Mouse (Mus musculus) liver, postnatal 0 days (tissue): ENCODE measurements around the gene Tctn1. TPM values are rescaled to one million over a fixed set of nuclear protein-coding genes. Genes with fewer than 3 reads are reported as not detected.

Source experiments
- ATAC-seq: fragments of 200-750 bp; cut with Nextera tagmentation; 2 replicates; pipeline ENCODE4 v1.8.0; 2017; ENCODE audit warnings: mild to moderate bottlenecking, moderate library complexity
- DNase-seq: peaks from one replicate; pipeline ENCODE4 v3.0.0-alpha.2; 2016
- H3K27ac ChIP-seq: fragments of 300-500 bp; sonication (generic); 2 replicates; pipeline ENCODE4 v1.5.1; 2014; ENCODE audit warnings: antibody characterized with exemption, moderate library complexity, mild to moderate bottlenecking, low read depth
- H3K27me3 ChIP-seq: fragments of 300-500 bp; sonication (generic); 2 replicates; pipeline ENCODE4 v1.6.1; 2014; ENCODE audit warnings: low read length, control low read depth, mixed read lengths; ENCODE audit not compliant: insufficient read depth
- H3K36me3 ChIP-seq: fragments of 300-500 bp; sonication (generic); replicated peaks from 2 replicates; pipeline ENCODE4 v1.6.1; 2014; ENCODE audit warnings: mild to moderate bottlenecking, control low read depth, low read length, moderate library complexity, mixed read lengths; ENCODE audit not compliant: insufficient read depth
- H3K4me1 ChIP-seq: fragments of 300-500 bp; sonication (generic); 2 replicates; pipeline ENCODE4 v1.6.1; 2014; ENCODE audit warnings: antibody characterized with exemption, mild to moderate bottlenecking, control low read depth; ENCODE audit not compliant: insufficient read depth
- H3K4me2 ChIP-seq: fragments of 300-500 bp; sonication (generic); 2 replicates; pipeline ENCODE4 v1.6.1; 2014; ENCODE audit warnings: low read depth, mild to moderate bottlenecking, low read length, moderate library complexity, mixed read lengths
- H3K4me3 ChIP-seq: fragments of 300-500 bp; sonication (generic); 2 replicates; pipeline ENCODE4 v1.5.1; 2014; ENCODE audit warnings: low read depth, low read length
- H3K9ac ChIP-seq: fragments of 300-500 bp; sonication (generic); replicated peaks from 2 replicates; pipeline ENCODE4 v1.6.1; 2014; ENCODE audit warnings: mild to moderate bottlenecking, moderate library complexity
- H3K9me3 ChIP-seq: fragments of 300-500 bp; sonication (generic); 2 replicates; pipeline ENCODE4 v1.6.1; 2016; ENCODE audit warnings: mild to moderate bottlenecking, control low read depth, low read length, mixed read lengths
- CTCF ChIP-seq: sonication (generic); IDR thresholded peaks from 2 replicates; pipeline ENCODE4 v1.5.1; 2016; ENCODE audit warnings: antibody characterized with exemption, low read depth
- EP300 ChIP-seq: IDR thresholded peaks from 2 replicates; pipeline ENCODE4 v1.6.1; 2016; ENCODE audit warnings: antibody characterized with exemption, low read depth, mild to moderate bottlenecking
- WGBS: fragments of 180-500 bp; shearing (Covaris S2); extraction: QIAGEN DNeasy Blood & Tissue Kit; methylation state at CpG from one replicate; pipeline ENCODE4 v1.1.7; 2014; ENCODE audit not compliant: insufficient replicate concordance; 5-methylcytosine and 5-hydroxymethylcytosine counted together
- polyA plus RNA-seq: library from polyadenylated mRNA; unstranded; fragments of >200 nt; fragmentation: Nextera tagmentation; extraction: Ambion mirVana; gene quantifications from 2 replicates; pipeline ENCODE4 v1.2.1, GENCODE M21; 2015

Tctn1 gene
- polyA plus RNA-seq, 1 experiment from 2014 or later = 1.2 TPM

- no peak for TF ChIP-seq EP300
- TF ChIP-seq CTCF = no peak
- Histone ChIP-seq H3K9ac (no peak overlapping the region), H3K27me3 (no peaks in the 10 kb centered on the region), H3K4me2 (no peak overlapping the region), H3K27ac (no peak overlapping the region), H3K36me3 (peaks cover 25% of the 10 kb centered on the region), H3K4me3 (no peak overlapping the region), H3K9me3 (no peaks in the 10 kb centered on the region), H3K4me1 (peaks cover 13% of the 10 kb centered on the region)
- no peak for ATAC-seq
- DNase-seq = no peak
- 55% methylated on average over 5 of the region's 5 CpGs for WGBS
Observed at GRCm38 (mm10) chr5:122237200-122237599, 27.1 kb downstream of the Tctn1 start.

- DNase-seq = no peak
- no peak for TF ChIP-seq EP300
- peak; percentile 16; the same call in 1 of the 2 replicates for TF ChIP-seq CTCF
- H3K27me3 ChIP-seq = no peaks in the 10 kb centered on the region
- H3K9ac ChIP-seq = no peak overlapping the region; the same call in 1 of the 2 replicates
- peaks cover 10% of the 10 kb centered on the region for H3K36me3 ChIP-seq
- ATAC-seq = no peak
- H3K9me3 ChIP-seq = no peaks in the 10 kb centered on the region
- H3K4me1 ChIP-seq = peaks cover 14% of the 10 kb centered on the region
- peak overlapping the region; percentile 73 for H3K27ac ChIP-seq
- WGBS = 29% methylated on average over 9 of the region's 9 CpGs
- H3K4me3 ChIP-seq = no peak overlapping the region
- H3K4me2 ChIP-seq = peak overlapping the region; percentile 13
Observed at GRCm38 (mm10) chr5:122235196-122235836, 28.9 kb downstream of the Tctn1 start.

- H3K9me3 ChIP-seq = no peaks in the 10 kb centered on the region
- peaks cover 14% of the 10 kb centered on the region for H3K4me1 ChIP-seq
- TF ChIP-seq CTCF (no peak), EP300 (no peak)
- DNase-seq (peak; percentile 45), ATAC-seq (peak; percentile 8; the same call in 1 of the 2 replicates)
- H3K4me2 ChIP-seq = peak overlapping the region; percentile 32
- peaks cover 9% of the 10 kb centered on the region; the same call in 1 of the 2 replicates for H3K36me3 ChIP-seq
- 30% methylated on average over 9 of the region's 9 CpGs for WGBS
- H3K27me3 ChIP-seq = no peaks in the 10 kb centered on the region
- H3K9ac ChIP-seq = no peak overlapping the region; the same call in 1 of the 2 replicates
- H3K4me3 ChIP-seq = no peak overlapping the region
- H3K27ac ChIP-seq = peak overlapping the region; percentile 73
Observed at GRCm38 (mm10) chr5:122234319-122235195, 29.7 kb downstream of the Tctn1 start.

DNA sequence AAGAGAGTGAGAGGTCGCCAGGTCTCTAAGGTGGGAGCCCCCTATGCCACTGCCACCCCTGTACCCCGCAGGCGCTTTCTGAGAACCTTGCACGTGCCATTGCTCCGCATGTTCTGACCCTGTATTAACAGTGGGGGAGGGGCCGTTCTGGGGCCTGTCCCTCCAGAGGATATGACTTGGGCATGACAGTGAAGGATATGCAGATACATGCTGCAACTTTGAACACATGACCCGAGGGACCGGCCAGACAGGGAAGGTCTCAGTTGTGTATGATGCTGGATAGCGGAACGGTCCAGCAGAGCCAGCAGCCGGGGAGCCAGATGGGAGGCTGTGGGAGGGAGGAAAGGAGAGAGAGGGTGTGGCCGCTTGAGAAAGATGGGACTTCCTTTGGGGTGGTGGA, 30.6 kb downstream of the Tctn1 start:
- Histone ChIP-seq H3K9me3 (no peaks in the 10 kb centered on the region), H3K4me3 (no peak overlapping the region), H3K4me1 (peaks cover 14% of the 10 kb centered on the region), H3K9ac (no peak overlapping the region), H3K27ac (peak overlapping the region; percentile 73), H3K27me3 (no peaks in the 10 kb centered on the region), H3K4me2 (peak overlapping the region; percentile 15; the same call in 1 of the 2 replicates), H3K36me3 (peaks cover 6% of the 10 kb centered on the region; the same call in 1 of the 2 replicates)
- ATAC-seq (peak; percentile 36), DNase-seq (peak; percentile 40)
- 44% methylated on average over 12 of the region's 12 CpGs for WGBS
- no peak for TF ChIP-seq CTCF
- no peak for TF ChIP-seq EP300

DNA sequence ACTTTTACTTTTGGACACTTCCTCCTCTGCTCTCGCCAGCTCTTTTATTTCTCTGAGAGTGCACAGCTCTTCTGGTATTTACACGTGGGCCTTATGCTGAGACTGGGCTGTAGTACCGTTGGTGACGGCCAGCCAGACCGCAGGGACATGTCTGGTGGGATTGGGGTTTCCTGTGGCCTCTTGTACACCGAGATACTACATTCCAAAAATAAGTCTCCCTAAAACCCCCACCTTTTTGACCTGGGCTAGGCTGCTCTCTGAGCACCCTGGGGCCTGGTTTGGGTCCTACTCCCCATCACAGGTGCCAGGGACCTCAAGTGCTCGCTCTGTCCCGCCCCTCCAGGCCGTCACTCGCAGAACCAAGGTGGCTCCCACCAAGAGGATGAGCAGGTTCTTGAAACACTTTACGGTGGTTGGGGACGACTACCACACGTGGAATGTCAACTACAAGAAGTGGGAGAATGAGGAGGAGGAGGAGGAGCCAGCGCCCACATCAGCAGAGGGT, 31.1 kb downstream of the Tctn1 start:
- no peaks in the 10 kb centered on the region for H3K27me3 ChIP-seq
- no peak for DNase-seq
- H3K4me2 ChIP-seq = peak overlapping the region; percentile 15; the same call in 1 of the 2 replicates
- WGBS = 40% methylated on average over 14 of the region's 14 CpGs
- ATAC-seq = peak; percentile 40
- peak overlapping the region; percentile 73 for H3K27ac ChIP-seq
- H3K9me3 ChIP-seq = no peaks in the 10 kb centered on the region
- no peak overlapping the region for H3K4me3 ChIP-seq
- H3K9ac ChIP-seq = no peak overlapping the region
- H3K4me1 ChIP-seq = peaks cover 14% of the 10 kb centered on the region
- no peaks in the 10 kb centered on the region; the same call in 1 of the 2 replicates for H3K36me3 ChIP-seq
- TF ChIP-seq EP300 (no peak), CTCF (no peak)

DNA sequence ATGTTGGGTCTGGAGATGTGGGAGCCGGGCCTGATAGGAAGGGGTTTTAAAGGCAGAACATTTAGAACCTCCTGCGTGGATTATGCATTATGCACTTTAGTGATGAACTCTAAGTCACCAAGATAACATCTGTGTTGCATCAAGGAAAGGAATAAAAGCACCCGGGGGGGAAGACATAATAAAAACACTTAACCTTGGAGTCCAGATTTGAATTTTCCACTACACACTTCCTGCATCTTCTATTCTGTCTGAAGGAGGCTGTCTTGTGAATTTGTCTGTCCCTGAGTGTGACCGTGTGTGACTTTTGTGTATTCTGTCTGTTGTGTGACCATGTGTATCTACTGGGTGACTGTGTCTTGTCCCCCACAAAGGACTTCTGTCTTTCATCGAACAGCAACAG, 32.3 kb downstream of the Tctn1 start:
- Histone ChIP-seq H3K4me2 (no peak overlapping the region), H3K4me3 (no peak overlapping the region), H3K27ac (peak overlapping the region; percentile 73), H3K36me3 (peaks cover 4% of the 10 kb centered on the region; the same call in 1 of the 2 replicates), H3K4me1 (peaks cover 14% of the 10 kb centered on the region), H3K9me3 (peaks cover 2% of the 10 kb centered on the region; the same call in 1 of the 2 replicates), H3K9ac (no peak overlapping the region), H3K27me3 (no peaks in the 10 kb centered on the region)
- WGBS = 54% methylated on average over 5 of the region's 5 CpGs
- ATAC-seq = no peak
- TF ChIP-seq CTCF = no peak
- no peak for DNase-seq
